Mouse (Mus musculus): Measurements from ENCODE around the gene Olfr1475. TPM values are rescaled to one million over a fixed set of nuclear protein-coding genes. Genes with fewer than 3 reads are reported as not detected.
"Not testable (repeated sequence)": the region's sequence is repeated elsewhere in the genome, so short reads cannot be mapped to it uniquely, and the experiment has no call there.

Gene Olfr1475
- polyA plus RNA-seq (2016; fragmentation: Nextera tagmentation; extraction: Ambion mirVana): not detected in 2 replicates

DNA sequence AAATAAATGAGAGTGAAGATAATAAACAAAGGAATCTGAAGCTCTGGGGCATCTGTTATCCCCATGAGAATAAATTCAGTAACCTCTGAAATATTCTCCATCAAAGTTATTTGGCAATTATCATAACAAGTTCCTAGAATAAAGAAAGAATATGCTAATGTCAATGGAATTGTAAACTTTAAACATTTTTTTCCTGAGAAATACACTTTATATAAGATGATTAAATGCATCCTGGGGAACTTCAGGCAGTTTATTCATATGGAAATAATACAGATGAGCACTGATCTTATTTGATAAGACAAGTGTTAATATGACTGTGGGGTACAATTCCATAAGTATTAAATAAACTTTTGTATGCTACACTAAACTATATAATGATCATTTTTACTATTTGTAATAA, at the start of gene Olfr1475:
Olfr1475 (minus strand) TSS at position 101 of the 400 bp plus-strand sequence.
- H3K4me2 ChIP-seq: no peak within 1 kb of the TSS
- 0 out of 2 replicates have a peak, but pooled peaks cover 2% of the 10 kb centered on the region for H3K9me3 ChIP-seq
- no peak within 1 kb of the TSS for H3K27ac ChIP-seq
- H3K4me1 ChIP-seq: no peaks in the 10 kb centered on the region
- ATAC-seq (ENCODE audit: low FRiP score): no peak
- no peaks in the 10 kb centered on the region for H3K27me3 ChIP-seq
- H3K4me3 ChIP-seq (replicated peaks): no peak within 1 kb of the TSS
- H3K9ac ChIP-seq: no peak within 1 kb of the TSS
- H3K36me3 ChIP-seq (replicated peaks): no peaks in the 10 kb centered on the region

DNA sequence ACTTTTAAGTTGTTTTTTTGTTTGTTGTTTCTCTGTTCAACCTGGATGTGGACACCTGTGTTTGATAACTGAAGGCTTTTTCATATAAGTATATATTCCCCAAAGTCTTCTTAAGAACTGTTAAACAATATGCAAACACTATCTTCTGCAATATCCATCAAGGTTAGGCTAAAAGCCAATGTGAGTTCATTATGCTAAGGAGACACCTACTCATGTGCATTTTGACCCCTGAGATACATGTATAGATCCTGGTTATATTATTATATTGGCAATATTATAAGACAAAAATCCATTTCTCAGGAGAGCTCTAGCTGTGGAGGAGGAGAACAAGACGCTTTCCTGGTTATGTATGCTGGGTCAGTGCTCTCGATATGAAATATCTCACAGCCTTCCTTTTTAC, 47.6 kb upstream of the Olfr1475 start, which contains the start of gene Olfr1480:
Olfr1480 (plus strand) TSS at position 301 of the 400 bp plus-strand sequence.
- H3K9ac ChIP-seq: no peak within 1 kb of the TSS
- H3K4me1 ChIP-seq: no peaks in the 10 kb centered on the region
- H3K36me3 ChIP-seq (replicated peaks): no peaks in the 10 kb centered on the region
- peaks cover 19% of the 10 kb centered on the region; the same call in 1 of the 2 replicates for H3K9me3 ChIP-seq
- ATAC-seq (ENCODE audit: low FRiP score): no peak
- H3K4me2 ChIP-seq: no peak within 1 kb of the TSS
- no peak within 1 kb of the TSS for H3K27ac ChIP-seq
- H3K4me3 ChIP-seq (replicated peaks): no peak within 1 kb of the TSS
- WGBS: 79% methylated on average over 2 of the region's 2 CpGs
- H3K27me3 ChIP-seq: no peaks in the 10 kb centered on the region

DNA sequence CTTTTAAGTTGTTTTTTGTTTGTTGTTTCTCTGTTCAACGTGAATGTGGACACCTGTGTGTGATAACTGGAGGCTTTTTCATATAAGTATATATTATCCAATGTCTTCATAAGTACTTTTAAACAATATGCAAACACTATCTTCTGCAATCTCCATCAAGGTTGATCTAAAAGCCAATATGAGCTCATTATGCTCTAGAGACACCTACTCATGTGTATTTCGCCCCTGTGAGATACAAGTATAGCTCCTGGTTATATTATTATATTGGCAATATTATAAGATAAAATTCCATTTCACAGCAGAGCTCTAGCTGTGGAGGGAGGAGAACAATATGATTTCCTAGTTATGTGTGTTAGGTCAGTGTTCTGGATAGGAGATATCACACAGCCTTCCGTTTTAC, 20.2 kb upstream of the Olfr1475 start, which contains the start of gene Olfr1477:
Olfr1477 (plus strand) TSS at position 301 of the 400 bp plus-strand sequence.
- no peak for ATAC-seq (ENCODE audit: low FRiP score)
- no peak within 1 kb of the TSS for H3K9ac ChIP-seq
- H3K36me3 ChIP-seq (replicated peaks): no peaks in the 10 kb centered on the region
- peaks cover 24% of the 10 kb centered on the region for H3K9me3 ChIP-seq
- H3K27ac ChIP-seq: no peak within 1 kb of the TSS
- 74% methylated on average over 3 of the region's 3 CpGs for WGBS
- no peak within 1 kb of the TSS for H3K4me3 ChIP-seq (replicated peaks)
- no peaks in the 10 kb centered on the region for H3K4me1 ChIP-seq
- H3K4me2 ChIP-seq: no peak within 1 kb of the TSS
- H3K27me3 ChIP-seq: no peaks in the 10 kb centered on the region

DNA sequence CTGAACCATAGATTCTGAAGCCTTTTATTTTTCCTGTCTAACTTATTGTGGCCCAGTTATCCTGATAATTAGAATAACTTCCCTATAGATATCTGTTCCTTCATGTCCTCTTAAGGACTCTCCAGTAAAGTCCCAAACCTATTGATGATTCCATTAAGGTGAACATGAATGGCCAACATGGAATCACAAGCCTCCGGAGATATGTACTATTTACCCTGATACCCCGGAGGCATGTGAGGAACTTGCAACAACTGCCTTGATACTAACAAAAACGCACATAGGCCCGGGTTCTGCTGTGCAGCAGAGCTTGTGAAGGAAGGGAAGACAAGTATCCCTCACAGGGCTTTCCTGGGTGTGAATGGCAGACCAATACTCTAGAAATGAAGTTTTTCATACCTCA, 10.7 kb downstream of the Olfr1475 start, which contains the start of gene Olfr1474:
Olfr1474 (plus strand) TSS at position 301 of the 400 bp plus-strand sequence.
- not testable (repeated sequence) for H3K4me1 ChIP-seq; ATAC-seq (ENCODE audit: low FRiP score); H3K4me3 ChIP-seq (replicated peaks); H3K9ac ChIP-seq; H3K36me3 ChIP-seq (replicated peaks); H3K9me3 ChIP-seq; H3K27ac ChIP-seq; H3K4me2 ChIP-seq; H3K27me3 ChIP-seq
- 79% methylated on average over 4 of the region's 4 CpGs for WGBS

DNA sequence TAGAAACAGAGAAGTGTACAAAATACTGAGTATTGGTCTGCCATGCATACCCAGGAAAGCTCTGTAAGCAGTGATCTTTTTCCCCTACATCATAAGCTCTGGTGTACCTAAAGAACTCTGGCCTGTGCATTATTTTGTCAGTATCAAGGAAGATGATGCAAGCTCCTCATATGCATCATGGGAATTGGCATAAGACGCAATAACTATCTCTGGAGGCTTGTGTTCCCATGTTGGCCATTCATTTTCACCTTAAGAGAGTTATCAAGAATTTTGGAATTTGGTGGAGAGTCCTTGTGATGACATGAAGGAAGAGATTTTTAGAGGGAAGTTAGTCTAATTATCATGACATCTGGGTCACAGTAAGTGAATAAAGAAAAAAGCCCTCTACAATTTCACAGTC, 24.0 kb downstream of the Olfr1475 start, which contains the start of gene Olfr1472:
Olfr1472 (minus strand) TSS at position 101 of the 400 bp plus-strand sequence.
- peaks cover 24% of the 10 kb centered on the region; the same call in 1 of the 2 replicates for H3K9me3 ChIP-seq
- H3K27ac ChIP-seq: no peak within 1 kb of the TSS
- H3K4me2 ChIP-seq: no peak within 1 kb of the TSS
- H3K4me3 ChIP-seq (replicated peaks): no peak within 1 kb of the TSS
- ATAC-seq (ENCODE audit: low FRiP score): no peak
- H3K4me1 ChIP-seq: no peaks in the 10 kb centered on the region
- no peaks in the 10 kb centered on the region for H3K36me3 ChIP-seq (replicated peaks)
- WGBS: 84% methylated on average over 1 of the region's 1 CpGs
- H3K9ac ChIP-seq: no peak within 1 kb of the TSS
- no peaks in the 10 kb centered on the region for H3K27me3 ChIP-seq

DNA sequence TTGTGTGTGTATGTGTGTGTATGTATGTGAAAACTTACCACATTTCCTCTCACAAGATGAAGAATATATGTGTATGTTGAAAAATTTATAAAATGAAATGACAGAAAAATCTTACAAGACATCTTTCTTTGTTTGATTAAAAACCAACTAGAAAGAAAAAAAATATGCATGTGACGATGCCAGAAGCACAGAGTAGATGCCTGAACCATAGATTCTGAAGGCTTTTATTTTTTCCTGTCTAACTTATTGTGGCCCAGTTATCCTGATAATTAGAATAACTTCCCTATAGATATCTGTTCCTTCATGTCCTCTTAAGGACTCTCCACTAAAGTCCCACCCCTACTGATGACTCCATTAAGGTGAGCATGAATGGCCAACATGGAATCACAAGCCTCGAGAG, 36.9 kb downstream of the Olfr1475 start, which contains the start of gene Olfr1471:
Olfr1471 (plus strand) TSS at position 301 of the 400 bp plus-strand sequence.
- not testable (repeated sequence) for H3K4me1 ChIP-seq; H3K9me3 ChIP-seq; H3K4me3 ChIP-seq (replicated peaks); H3K27ac ChIP-seq; H3K36me3 ChIP-seq (replicated peaks); H3K27me3 ChIP-seq; H3K4me2 ChIP-seq; ATAC-seq (ENCODE audit: low FRiP score); H3K9ac ChIP-seq
- 69% methylated on average over 2 of the region's 2 CpGs for WGBS

Other genes with a start within 250 kb of the Olfr1475 start
- not detected in 2 replicates for gene Olfr1463, start 248.9 kb downstream of the Olfr1475 start, polyA plus RNA-seq (2016; fragmentation: Nextera tagmentation; extraction: Ambion mirVana)
- not detected in 2 replicates for gene Olfr1465, start 164.7 kb downstream of the Olfr1475 start, polyA plus RNA-seq (2016; fragmentation: Nextera tagmentation; extraction: Ambion mirVana)
- not detected in 2 replicates for gene Olfr1466, start 141.3 kb downstream of the Olfr1475 start, polyA plus RNA-seq (2016; fragmentation: Nextera tagmentation; extraction: Ambion mirVana)
- gene Olfr1467, start 118.0 kb downstream of the Olfr1475 start, polyA plus RNA-seq (2016; fragmentation: Nextera tagmentation; extraction: Ambion mirVana): not detected in 2 replicates
- not detected in 2 replicates for gene Olfr1469, start 72.3 kb downstream of the Olfr1475 start, polyA plus RNA-seq (2016; fragmentation: Nextera tagmentation; extraction: Ambion mirVana)
- gene Olfr1471, start 36.8 kb downstream of the Olfr1475 start, polyA plus RNA-seq (2016; fragmentation: Nextera tagmentation; extraction: Ambion mirVana): not detected in 2 replicates
- not detected in 2 replicates for gene Olfr1472, start 24.1 kb downstream of the Olfr1475 start, polyA plus RNA-seq (2016; fragmentation: Nextera tagmentation; extraction: Ambion mirVana)
- gene Olfr1474, start 10.6 kb downstream of the Olfr1475 start, polyA plus RNA-seq (2016; fragmentation: Nextera tagmentation; extraction: Ambion mirVana): not detected in 2 replicates
- gene Olfr1477, start 20.4 kb upstream of the Olfr1475 start, polyA plus RNA-seq (2016; fragmentation: Nextera tagmentation; extraction: Ambion mirVana): not detected in 2 replicates
- gene Olfr1480, start 47.7 kb upstream of the Olfr1475 start, polyA plus RNA-seq (2016; fragmentation: Nextera tagmentation; extraction: Ambion mirVana): not detected in 2 replicates
- gene Olfr1484, start 103.3 kb upstream of the Olfr1475 start, polyA plus RNA-seq (2016; fragmentation: Nextera tagmentation; extraction: Ambion mirVana): not detected in 2 replicates
- gene Olfr1487, start 137.2 kb upstream of the Olfr1475 start, polyA plus RNA-seq (2016; fragmentation: Nextera tagmentation; extraction: Ambion mirVana): not detected in 2 replicates
- not detected in 2 replicates for gene Olfr1489, start 151.4 kb upstream of the Olfr1475 start, polyA plus RNA-seq (2016; fragmentation: Nextera tagmentation; extraction: Ambion mirVana)
- not detected in 2 replicates for gene Olfr1490, start 170.9 kb upstream of the Olfr1475 start, polyA plus RNA-seq (2016; fragmentation: Nextera tagmentation; extraction: Ambion mirVana)
- gene Olfr1491, start 217.1 kb upstream of the Olfr1475 start, polyA plus RNA-seq (2016; fragmentation: Nextera tagmentation; extraction: Ambion mirVana): not detected in 2 replicates
- not detected in 2 replicates for gene Olfr1493-ps1, start 243.1 kb upstream of the Olfr1475 start, polyA plus RNA-seq (2016; fragmentation: Nextera tagmentation; extraction: Ambion mirVana)